Mouse (Mus musculus) spleen, adult 12 weeks (tissue): Measurements from ENCODE around the gene Myrip.

Experiments used
- DNase-seq: peaks from one replicate; pipeline ENCODE4 v3.0.0; 2022; ENCODE audit warnings: low spot score

Myrip gene

GRCm38 (mm10) chr9:120338172-120338571 lies 36.9 kb downstream of the Myrip start:
- no peak for DNase-seq

GRCm38 (mm10) chr9:120339975-120340695 lies 38.8 kb downstream of the Myrip start:
- DNase-seq = peak; percentile 11

- no peak for DNase-seq
Measured at GRCm38 (mm10) chr9:120343123-120343790, 41.9 kb downstream of the Myrip start.

- DNase-seq = no peak
Measured at GRCm38 (mm10) chr9:120345651-120346151, 44.4 kb downstream of the Myrip start.

- DNase-seq = no peak
Measured at GRCm38 (mm10) chr9:120349145-120349544, 47.8 kb downstream of the Myrip start.

- DNase-seq = no peak
Measured at GRCm38 (mm10) chr9:120350346-120350745, 49.0 kb downstream of the Myrip start.

GRCm38 (mm10) chr9:120351061-120351460 lies 49.7 kb downstream of the Myrip start:
- DNase-seq = no peak

GRCm38 (mm10) chr9:120351474-120351873 lies 50.2 kb downstream of the Myrip start:
- DNase-seq = no peak

GRCm38 (mm10) chr9:120353036-120353435 lies 51.7 kb downstream of the Myrip start:
- DNase-seq = no peak

GRCm38 (mm10) chr9:120353967-120354366 lies 52.7 kb downstream of the Myrip start:
- no peak for DNase-seq

- no peak for DNase-seq
Measured at GRCm38 (mm10) chr9:120354550-120355345, 53.4 kb downstream of the Myrip start.

- DNase-seq = no peak
Measured at GRCm38 (mm10) chr9:120356490-120356889, 55.2 kb downstream of the Myrip start.

GRCm38 (mm10) chr9:120358060-120358459 lies 56.7 kb downstream of the Myrip start:
- no peak for DNase-seq

- no peak for DNase-seq
Measured at GRCm38 (mm10) chr9:120360397-120361177, 59.3 kb downstream of the Myrip start.

- no peak for DNase-seq
Measured at GRCm38 (mm10) chr9:120361656-120362055, 60.3 kb downstream of the Myrip start.

- no peak for DNase-seq
Measured at GRCm38 (mm10) chr9:120362684-120363083, 61.4 kb downstream of the Myrip start.

- no peak for DNase-seq
Measured at GRCm38 (mm10) chr9:120364653-120365283, 63.5 kb downstream of the Myrip start.

- no peak for DNase-seq
Measured at GRCm38 (mm10) chr9:120367526-120367925, 66.2 kb downstream of the Myrip start.

GRCm38 (mm10) chr9:120371633-120372032 lies 70.3 kb downstream of the Myrip start:
- DNase-seq = no peak

GRCm38 (mm10) chr9:120372347-120372746 lies 71.0 kb downstream of the Myrip start:
- DNase-seq = no peak

GRCm38 (mm10) chr9:120377726-120378125 lies 76.4 kb downstream of the Myrip start:
- DNase-seq = no peak
